Mouse (Mus musculus) Patski (cell line): ENCODE data around the gene Icosl. TPM values are rescaled to one million over a fixed set of nuclear protein-coding genes. Genes with fewer than 3 reads are reported as not detected.
"Not testable (repeated sequence)": the region's sequence is repeated elsewhere in the genome, so short reads cannot be mapped to it uniquely, and the experiment has no call there.

ENCODE experiments used
- ATAC-seq: fragments of 100-300 bp; one replicate; pipeline ENCODE4 v1.8.0; 2021
- CTCF ChIA-PET: fragments of 350-600 bp; sonication (Branson Sonifier 250); formaldehyde crosslinking; loops from one replicate; lab custom pipeline; 2022; ENCODE audit warnings: inconsistent platforms; lab: Charles Lee
- POLR2A ChIA-PET: fragments of 350-600 bp; sonication (Branson Sonifier 250); formaldehyde crosslinking; loops from one replicate; lab custom pipeline; 2022; ENCODE audit warnings: antibody characterized with exemption, inconsistent platforms; lab: Charles Lee
- DNase-seq: peaks from one replicate; pipeline ENCODE4 v3.0.0-alpha.2; 2011; ENCODE audit warnings: low read depth, low spot score
- H3K27me3 ChIP-seq: fragments of 371-371 bp; one replicate; pipeline ENCODE4 v1.5.1; 2021
- CTCF ChIP-seq: fragments of 100-300 bp; IDR thresholded peaks from one replicate; pipeline ENCODE4 v1.5.1; 2021
- in situ Hi-C: fragments of 300-500 bp; cut with MboI; formaldehyde crosslinking; loops from 3 replicates; pipeline ENCODE4 v1.11.1; 2018; ENCODE audit warnings: low pct_unique_long_range_greater_than_20kb, mixed read lengths
- polyA plus RNA-seq: library from polyadenylated mRNA; unstranded; gene quantifications from one replicate; pipeline ENCODE4 v1.2.3, GENCODE M21; 2021

Gene Icosl
- polyA plus RNA-seq, 1 experiment from 2014 or later, result 3.7 TPM

GRCm38 (mm10) chr10:78114521-78115092 is 45.5 kb downstream of the Icosl start:
- POLR2A ChIA-PET, result no interaction called here
- in situ Hi-C loops, result no loop called here
- no peak for ATAC-seq
- no peaks in the 10 kb centered on the region for H3K27me3 ChIP-seq
- CTCF ChIA-PET, result interaction anchor here (0.7 kb wide), 1 partner anchor 13 kb away, joined by 3 read pairs; no protein-coding TSS in a partner anchor
- TF ChIP-seq CTCF, result no peak
- DNase-seq, result no peak

GRCm38 (mm10) chr10:78115153-78115552 is 46.1 kb downstream of the Icosl start:
- in situ Hi-C loops, result no loop called here
- ChIA-PET CTCF (interaction anchor here (0.7 kb wide), 1 partner anchor 14 kb away, joined by 3 read pairs; no protein-coding TSS in a partner anchor), POLR2A (no interaction called here)
- no peaks in the 10 kb centered on the region for H3K27me3 ChIP-seq
- no peak for TF ChIP-seq CTCF
- ATAC-seq (no peak), DNase-seq (no peak)

GRCm38 (mm10) chr10:78119422-78119821 is 50.3 kb downstream of the Icosl start:
- CTCF ChIA-PET, result no interaction called here
- POLR2A ChIA-PET, result no interaction called here
- DNase-seq (no peak), ATAC-seq (no peak)
- no peaks in the 10 kb centered on the region for H3K27me3 ChIP-seq
- in situ Hi-C loops, result no loop called here
- no peak for TF ChIP-seq CTCF

- H3K27me3 ChIP-seq, ATAC-seq, POLR2A ChIA-PET, in situ Hi-C loops, DNase-seq, CTCF ChIA-PET: not testable (repeated sequence)
These were observed 55.0 kb downstream of the Icosl start for GRCm38 (mm10) chr10:78124137-78124536.

- CTCF ChIA-PET, result not testable (repeated sequence)
These were observed 56.0 kb downstream of the Icosl start for GRCm38 (mm10) chr10:78125061-78125460.

GRCm38 (mm10) chr10:78126311-78126710 is 57.2 kb downstream of the Icosl start:
- ATAC-seq (no peak), DNase-seq (no peak)
- no peaks in the 10 kb centered on the region for H3K27me3 ChIP-seq
- ChIA-PET POLR2A (interaction anchor here (0.6 kb wide), 1 partner anchor 14 kb away, joined by 3 read pairs; no protein-coding TSS in a partner anchor), CTCF (interaction anchor here (1.2 to 1.4 kb wide), 2 partner anchors 17 to 18 kb away, joined by 3 to 5 read pairs; no protein-coding TSS in a partner anchor)
- in situ Hi-C loops, result no loop called here
- TF ChIP-seq CTCF, result no peak

More at GRCm38 (mm10) chr10:78125061-78125460, 56.0 kb downstream of the Icosl start:
- in situ Hi-C loops, POLR2A ChIA-PET, H3K27me3 ChIP-seq, DNase-seq, ATAC-seq: not testable (repeated sequence)

- DNase-seq, result no peak
- CTCF ChIA-PET, result interaction anchor here (1.2 to 1.4 kb wide), 2 partner anchors 17 to 18 kb away, joined by 3 to 5 read pairs; no protein-coding TSS in a partner anchor
- POLR2A ChIA-PET, result interaction anchor here (0.8 kb wide), 1 partner anchor 8 kb away, joined by 3 read pairs; no protein-coding TSS in a partner anchor
- no peak for TF ChIP-seq CTCF
- H3K27me3 ChIP-seq, result no peaks in the 10 kb centered on the region
- no peak for ATAC-seq
- in situ Hi-C loops, result no loop called here
These were observed 58.2 kb downstream of the Icosl start for GRCm38 (mm10) chr10:78127046-78127870.

GRCm38 (mm10) chr10:78127931-78128330 is 58.8 kb downstream of the Icosl start:
- POLR2A ChIA-PET, result no interaction called here
- in situ Hi-C loops, result no loop called here
- ATAC-seq (no peak), DNase-seq (no peak)
- no peak for TF ChIP-seq CTCF
- CTCF ChIA-PET, result interaction anchor here (1.4 kb wide), 1 partner anchor 16 kb away, joined by 5 read pairs; no protein-coding TSS in a partner anchor
- H3K27me3 ChIP-seq, result no peaks in the 10 kb centered on the region

GRCm38 (mm10) chr10:78128647-78129046 is 59.5 kb downstream of the Icosl start:
- POLR2A ChIA-PET, result no interaction called here
- CTCF ChIA-PET, result no interaction called here
- in situ Hi-C loops, result no loop called here

GRCm38 (mm10) chr10:78129423-78129822 is 60.3 kb downstream of the Icosl start:
- POLR2A ChIA-PET, result no interaction called here
- in situ Hi-C loops, result no loop called here
- ATAC-seq (no peak), DNase-seq (no peak)
- CTCF ChIA-PET, result no interaction called here
- no peak for TF ChIP-seq CTCF
- no peaks in the 10 kb centered on the region for H3K27me3 ChIP-seq

More at GRCm38 (mm10) chr10:78128647-78129046, 59.5 kb downstream of the Icosl start:
- DNase-seq (no peak), ATAC-seq (no peak)
- TF ChIP-seq CTCF, result no peak
- no peaks in the 10 kb centered on the region for H3K27me3 ChIP-seq

- ATAC-seq, result no peak
- in situ Hi-C loops, result no loop called here
- CTCF ChIA-PET, result no interaction called here
- no peak for TF ChIP-seq CTCF
- no peaks in the 10 kb centered on the region for H3K27me3 ChIP-seq
- POLR2A ChIA-PET, result no interaction called here
- no peak for DNase-seq
These were observed 60.9 kb downstream of the Icosl start for GRCm38 (mm10) chr10:78129998-78130397.

Other genes with a start within 250 kb of the Icosl start
- gene Krtap10-4, start 242.2 kb upstream of the Icosl start, polyA plus RNA-seq, result not detected
- gene Krtap10-10, start 233.4 kb upstream of the Icosl start, polyA plus RNA-seq, result not detected
- gene Gm36176, start 222.5 kb upstream of the Icosl start, polyA plus RNA-seq, result not detected
- not detected for gene Gm10318, start 216.4 kb upstream of the Icosl start, polyA plus RNA-seq
- not detected for gene Gm3285, start 207.3 kb upstream of the Icosl start, polyA plus RNA-seq
- gene Lrrc3, start 166.8 kb upstream of the Icosl start, polyA plus RNA-seq, result 0.01 TPM
- 0.21 TPM for gene Trpm2, start 98.7 kb upstream of the Icosl start, polyA plus RNA-seq
- 38.5 TPM for gene 1810043G02Rik, start 90.8 kb upstream of the Icosl start, polyA plus RNA-seq
- gene Pfkl, start 59.2 kb upstream of the Icosl start, polyA plus RNA-seq, result 131 TPM
- 0.26 TPM for gene Dnmt3l, start 27.4 kb upstream of the Icosl start, polyA plus RNA-seq
- 0.13 TPM for gene Aire, start 25.7 kb upstream of the Icosl start, polyA plus RNA-seq
- gene D10Jhu81e, start 100.5 kb downstream of the Icosl start, polyA plus RNA-seq, result 88.8 TPM
- 19.7 TPM for gene Pwp2, start 115.8 kb downstream of the Icosl start, polyA plus RNA-seq
- 40.0 TPM for gene Trappc10, start 175.3 kb downstream of the Icosl start, polyA plus RNA-seq